Mouse (Mus musculus) left cerebral cortex, postnatal 36 days (tissue): Measurements from ENCODE around the gene Hoxb7. TPM values are rescaled to one million over a fixed set of nuclear protein-coding genes. Genes with fewer than 3 reads are reported as not detected.

ENCODE experiments used
- DNase-seq, 2 experiments: peaks; one replicate each; pipeline ENCODE4 v3.0.0; 2021 to 2022; ENCODE audit warnings: low spot score in 2 of 2, mixed read lengths in 1 of 2
- intact Hi-C: fragments of 180-260 bp; cut with DNase I; formaldehyde crosslinking; loops from one replicate; pipeline ENCODE4 v1.15.1; 2025
- total RNA-seq, 2 experiments: library from RNA; stranded (reverse); gene quantifications; 2 replicates each; pipeline ENCODE4 v1.2.3; 2021

The Hoxb7 gene
- total RNA-seq = not detected

DNA sequence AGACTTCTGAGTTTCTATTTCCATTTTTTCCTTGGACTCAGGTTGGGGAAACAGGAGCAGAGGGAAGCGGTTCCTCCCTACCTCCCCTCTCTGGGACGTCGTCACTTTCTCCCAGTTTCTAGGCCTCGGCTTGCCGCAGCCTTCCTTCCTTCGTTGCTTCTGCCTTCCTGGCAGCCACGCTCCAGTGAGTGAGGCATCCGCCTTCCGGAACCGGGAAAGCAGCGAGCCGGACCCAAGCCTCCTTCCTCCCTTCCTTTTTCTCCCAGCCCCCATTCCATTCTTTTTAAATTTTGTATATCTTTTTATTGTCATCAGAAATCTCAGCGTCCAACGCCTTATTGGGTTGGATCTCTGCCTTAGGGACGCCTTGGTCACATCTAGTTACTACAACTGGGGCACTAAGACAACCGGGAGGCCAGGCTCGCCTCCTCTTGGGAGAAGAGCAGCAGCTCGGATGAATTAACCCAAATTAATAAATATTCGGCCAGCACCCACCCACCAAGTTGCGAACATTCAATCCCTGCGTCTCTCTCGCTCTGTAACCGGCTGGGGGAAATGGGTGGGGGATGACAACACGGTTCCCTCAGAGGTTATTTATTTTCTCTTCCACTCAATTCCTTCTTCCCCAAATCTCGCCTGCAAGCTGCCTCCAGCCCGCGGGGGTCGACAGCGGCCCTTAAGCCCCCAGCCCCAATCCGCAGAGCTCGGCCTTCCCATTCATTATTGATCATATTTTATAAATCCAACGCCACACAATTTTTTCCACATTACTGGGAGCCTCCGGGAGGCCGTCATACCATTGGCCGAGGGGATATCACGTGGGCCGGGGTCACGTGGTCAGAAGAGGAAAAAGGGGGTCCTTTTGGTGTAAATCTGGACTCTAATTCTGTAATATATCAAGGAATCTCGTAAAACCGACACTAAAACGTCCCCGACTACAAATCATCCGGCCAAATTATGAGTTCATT lies at the start of gene Hoxb7:
Hoxb7 (plus strand) TSS at position 853 of the 968 bp plus-strand sequence.
- intact Hi-C loops = no loop called here
- no peak for DNase-seq

DNA sequence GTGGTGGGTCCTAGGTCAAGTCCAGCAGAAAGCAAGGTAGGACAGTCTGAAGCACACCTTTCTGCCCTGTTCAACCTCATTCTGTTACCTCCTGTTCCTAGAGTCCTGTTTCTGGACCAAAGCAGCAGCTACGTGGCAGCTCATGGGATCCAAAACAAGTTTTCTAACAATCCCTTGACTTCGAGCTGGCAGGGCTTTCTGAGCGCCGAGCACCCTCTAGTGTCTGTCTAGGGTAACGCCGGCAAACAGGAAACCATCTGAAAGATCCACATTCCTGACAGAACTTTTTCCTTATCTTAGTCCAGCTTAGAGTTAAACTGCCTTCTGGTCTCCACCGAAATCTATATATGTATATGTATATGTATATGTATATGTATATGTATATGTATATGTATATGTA lies 46.2 kb upstream of the Hoxb7 start:
- intact Hi-C loops = no loop called here

DNA sequence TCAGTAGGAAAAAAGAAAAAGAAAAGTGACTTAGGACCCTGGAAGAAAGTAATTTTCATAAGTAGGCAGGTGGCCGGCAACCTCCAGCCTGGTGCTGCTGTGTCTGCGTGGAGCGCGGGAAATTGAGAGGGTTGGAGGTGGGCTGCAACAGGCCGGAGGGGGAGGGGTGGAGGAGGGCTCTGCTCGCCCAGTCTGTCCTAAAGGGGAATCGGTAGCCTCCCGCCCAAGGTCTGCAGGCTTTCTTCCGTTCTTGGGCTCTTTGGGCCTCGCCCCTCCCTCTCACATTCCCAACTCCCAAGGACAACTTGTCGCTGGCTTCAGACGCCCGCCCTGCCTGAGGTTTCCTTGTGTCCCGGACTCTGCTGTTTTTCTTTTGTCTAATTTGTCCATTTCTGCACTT lies 35.5 kb upstream of the Hoxb7 start:
- intact Hi-C loops = no loop called here

More for the DNA sequence above, 46.2 kb upstream of the Hoxb7 start:
- DNase-seq = peak in 1 of 2 experiments; percentile 33

GRCm38 (mm10) chr11:96251480-96252031 lies 34.9 kb upstream of the Hoxb7 start:
- intact Hi-C loops = no loop called here

More for the DNA sequence above, 35.5 kb upstream of the Hoxb7 start:
- DNase-seq = no peak

DNA sequence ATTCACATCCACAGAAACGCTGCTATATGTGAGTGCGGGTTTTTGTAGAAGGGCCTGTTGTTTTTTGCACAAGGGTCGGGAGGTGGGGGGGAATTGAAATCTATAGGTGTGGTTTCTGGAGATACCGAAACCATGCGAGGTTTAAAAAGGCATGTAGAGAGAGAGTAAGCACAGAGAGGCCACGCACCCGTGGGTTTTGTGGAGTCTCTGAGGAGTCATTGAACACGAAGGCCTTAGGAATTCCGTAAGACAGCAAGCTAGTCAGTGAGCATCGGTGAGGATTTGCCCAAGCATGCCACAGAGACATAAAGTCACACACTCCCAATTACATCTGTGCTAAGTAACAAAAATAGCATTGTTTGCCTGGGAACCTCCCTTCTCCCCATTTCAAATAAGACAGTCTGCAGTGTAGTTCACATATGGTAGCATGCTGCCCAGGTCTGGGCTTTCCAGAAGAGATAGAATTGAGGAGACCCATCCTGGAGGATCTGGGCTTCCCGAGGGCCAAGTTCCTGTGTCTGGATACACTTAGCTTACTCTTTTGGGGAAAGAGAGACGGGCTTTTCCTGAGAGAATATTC lies 33.8 kb upstream of the Hoxb7 start:
- no peak for DNase-seq
- intact Hi-C loops = no loop called here

More at GRCm38 (mm10) chr11:96251480-96252031, 34.9 kb upstream of the Hoxb7 start:
- no peak for DNase-seq

GRCm38 (mm10) chr11:96254221-96254620 lies 32.2 kb upstream of the Hoxb7 start:
- DNase-seq = no peak
- intact Hi-C loops = no loop called here

DNA sequence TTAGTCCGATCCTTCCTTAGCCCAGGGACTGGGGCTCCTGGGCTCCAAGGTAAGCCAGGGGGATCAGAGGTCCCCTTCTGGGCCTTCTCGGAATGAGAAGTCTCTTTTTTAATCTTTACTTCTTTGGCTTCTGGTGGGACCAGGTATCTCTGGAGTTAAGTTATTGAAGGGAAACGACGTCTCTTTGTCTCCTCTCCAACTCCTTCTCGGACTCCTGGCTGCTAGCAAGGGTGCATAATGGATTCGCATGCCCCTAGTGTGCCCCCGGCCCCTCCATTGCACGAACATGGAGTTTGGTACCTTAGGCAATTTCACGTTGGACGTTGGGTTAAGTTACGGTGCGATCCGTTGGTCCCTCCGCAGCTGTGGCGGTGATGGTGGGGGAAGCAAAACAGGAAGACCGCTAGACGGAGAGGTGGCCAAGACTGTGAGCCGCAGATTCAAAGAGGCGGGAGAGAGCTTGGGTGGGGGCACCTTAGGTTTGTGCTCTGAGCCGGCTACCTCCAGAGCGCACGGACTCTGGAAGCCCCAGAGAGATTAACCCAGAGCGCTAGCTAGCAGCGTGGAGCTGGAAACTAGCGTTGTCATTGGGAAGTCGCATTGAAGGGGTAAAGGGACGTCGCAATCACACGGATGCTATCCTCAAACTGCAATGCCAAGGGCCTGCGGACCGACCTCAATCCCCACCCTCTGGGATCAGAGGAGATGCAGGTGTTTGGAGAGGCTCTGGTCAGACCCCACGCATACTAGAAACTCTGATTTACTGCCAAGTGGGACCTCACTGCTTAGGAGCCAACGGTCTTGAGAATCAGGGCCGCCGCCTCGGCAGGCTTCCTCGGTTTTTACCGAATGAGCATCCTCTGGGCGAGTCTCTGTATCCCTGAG lies 31.1 kb upstream of the Hoxb7 start:
- intact Hi-C loops = no loop called here
- DNase-seq = no peak

GRCm38 (mm10) chr11:96255996-96256445 lies 30.4 kb upstream of the Hoxb7 start:
- DNase-seq = no peak
- intact Hi-C loops = no loop called here

DNA sequence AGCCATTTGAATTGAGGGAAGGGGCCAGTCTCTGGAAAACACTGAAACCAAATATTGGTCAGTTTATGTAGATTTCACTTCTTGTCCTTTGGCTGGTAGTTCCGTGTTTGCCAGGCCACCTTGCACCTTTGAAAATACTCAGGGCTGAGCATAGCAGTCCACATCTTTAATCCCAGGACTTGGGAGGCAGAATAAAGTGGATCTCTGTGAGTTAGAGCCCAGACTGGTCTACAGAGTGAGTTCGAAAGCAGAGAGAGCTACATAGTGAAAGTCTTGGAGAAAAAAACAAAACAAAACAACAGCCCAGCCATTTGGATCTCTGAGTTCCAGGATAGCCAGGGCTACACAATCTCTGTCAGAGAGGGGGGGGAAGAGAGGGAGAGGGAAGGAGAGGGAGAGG lies 29.3 kb upstream of the Hoxb7 start:
- DNase-seq = no peak
- intact Hi-C loops = no loop called here

GRCm38 (mm10) chr11:96259038-96259437 lies 27.4 kb upstream of the Hoxb7 start:
- no peak for DNase-seq
- intact Hi-C loops = no loop called here

DNA sequence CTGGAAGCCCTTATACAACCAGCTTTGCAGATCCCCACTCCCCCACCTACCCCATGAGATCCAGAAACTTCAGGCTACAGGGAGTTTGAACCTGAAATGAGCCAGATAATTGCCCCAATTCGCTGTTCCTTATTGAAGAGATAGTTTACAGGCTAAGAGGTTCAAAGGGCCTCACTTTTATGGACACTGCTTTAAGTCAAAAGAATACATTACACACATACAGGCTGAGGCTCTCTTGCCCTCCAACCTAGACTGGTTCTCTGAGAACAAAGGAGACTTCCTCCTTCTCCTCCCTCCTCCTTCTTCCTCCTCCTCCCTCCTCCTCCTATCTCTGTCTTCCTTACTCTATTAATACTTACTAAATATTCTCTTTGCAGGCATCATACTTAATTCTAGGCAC lies 26.9 kb upstream of the Hoxb7 start:
- intact Hi-C loops = no loop called here
- DNase-seq = no peak

DNA sequence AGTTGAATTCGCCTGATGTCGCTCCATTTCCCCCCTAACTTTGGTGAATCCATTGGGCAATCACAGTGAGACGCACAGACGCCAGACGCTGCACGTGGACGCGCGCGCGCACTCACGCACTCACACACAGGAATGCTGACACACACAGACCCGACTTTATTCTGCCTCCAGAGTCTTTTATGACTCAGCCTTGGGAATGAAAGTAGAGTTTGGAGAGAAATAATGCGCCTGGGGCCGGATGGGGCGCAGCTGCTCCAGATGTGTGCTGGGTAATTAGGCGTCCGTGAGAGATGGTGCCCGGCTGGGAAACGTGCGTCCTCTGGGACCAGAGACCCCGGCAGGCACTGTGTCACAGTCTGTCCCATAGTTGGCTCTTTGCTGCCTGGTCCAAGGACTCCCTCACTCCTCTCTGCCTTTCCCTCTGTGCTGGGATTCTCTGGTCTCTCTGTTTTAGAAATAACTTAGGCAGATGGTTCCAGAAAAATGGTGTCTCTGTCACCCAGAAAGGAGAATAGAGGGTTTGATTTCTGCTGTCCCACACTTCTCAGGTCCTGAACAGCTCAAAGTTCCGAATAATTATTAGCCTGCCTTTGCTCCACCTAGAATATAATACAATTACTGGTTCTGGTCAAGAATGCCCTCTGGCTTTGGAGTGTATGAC lies 26.0 kb upstream of the Hoxb7 start:
- intact Hi-C loops = no loop called here

DNA sequence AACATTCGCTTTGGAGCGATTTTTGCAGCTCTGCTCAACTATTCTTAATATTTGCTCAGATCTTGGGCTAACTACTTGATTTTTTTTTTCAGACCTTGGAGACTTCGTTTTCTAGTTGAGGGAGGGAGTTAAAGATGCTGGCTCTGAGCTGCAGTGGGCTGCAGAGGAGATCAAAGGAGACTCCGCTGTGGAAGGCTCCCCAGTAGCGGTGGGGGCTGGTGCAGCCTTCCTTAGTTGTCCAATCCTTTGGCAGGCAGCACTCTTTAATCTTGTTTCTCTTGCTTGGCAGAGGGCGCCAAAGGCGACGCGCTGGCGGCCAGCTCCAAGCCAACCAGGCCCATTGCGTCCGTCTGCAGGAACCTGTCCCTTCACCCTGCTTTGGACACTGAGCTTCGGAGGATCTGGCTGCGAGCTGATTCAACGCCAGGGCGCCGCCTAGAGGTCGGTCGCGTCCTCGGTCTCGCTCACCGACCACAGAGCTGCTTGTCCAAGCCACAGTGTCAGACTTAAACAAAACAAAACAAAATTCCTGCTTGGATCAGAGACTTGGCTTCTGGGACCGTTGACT lies 25.0 kb upstream of the Hoxb7 start:
- no peak for DNase-seq
- intact Hi-C loops = no loop called here

More for the DNA sequence above, 26.0 kb upstream of the Hoxb7 start:
- DNase-seq = no peak

- intact Hi-C loops = no loop called here
These were observed 24.1 kb upstream of the Hoxb7 start for GRCm38 (mm10) chr11:96262262-96262830.

DNA sequence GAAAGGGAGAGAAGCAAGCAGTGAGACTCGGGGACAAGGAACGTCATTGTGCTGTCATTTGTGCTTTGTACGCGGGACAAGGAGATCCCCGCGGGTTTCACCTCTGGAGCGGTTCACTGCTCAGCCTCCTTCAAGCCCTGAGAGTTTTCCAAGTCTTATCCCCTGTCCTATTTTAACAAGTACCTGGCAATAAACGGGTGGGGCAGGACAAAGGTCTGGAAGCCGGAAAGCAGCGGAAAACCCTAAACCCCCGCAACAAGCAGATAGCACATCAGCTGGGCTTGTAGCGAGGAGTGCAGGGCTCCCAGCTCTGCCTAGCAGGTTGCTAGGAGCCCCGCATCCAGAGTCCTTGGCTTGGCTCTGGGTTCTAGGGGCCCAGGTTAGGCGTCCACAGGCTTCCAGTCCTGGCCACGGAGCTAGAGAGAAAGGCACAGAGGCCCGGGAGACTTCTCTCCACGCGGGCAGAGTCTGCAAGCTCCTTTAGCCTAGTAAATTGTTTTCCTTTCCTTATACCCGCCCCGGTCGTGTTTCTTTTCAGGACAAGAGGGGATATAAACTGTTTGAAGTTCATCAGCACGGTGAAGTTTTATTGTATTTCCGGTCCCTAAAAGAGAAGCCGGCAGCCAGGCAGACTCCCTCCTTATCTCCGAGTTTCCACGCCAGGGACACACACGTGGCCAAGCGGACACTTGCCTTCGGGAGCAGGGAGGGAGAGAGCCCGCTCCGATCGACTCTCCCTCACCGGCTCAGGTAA lies 22.6 kb upstream of the Hoxb7 start:
- no peak for DNase-seq
- intact Hi-C loops = no loop called here

More at GRCm38 (mm10) chr11:96262262-96262830, 24.1 kb upstream of the Hoxb7 start:
- DNase-seq = no peak

- no peak for DNase-seq
- intact Hi-C loops = no loop called here
These were observed 21.9 kb upstream of the Hoxb7 start for GRCm38 (mm10) chr11:96264390-96265020.

GRCm38 (mm10) chr11:96265954-96266353 lies 20.5 kb upstream of the Hoxb7 start:
- DNase-seq = no peak
- intact Hi-C loops = no loop called here
